In the genomic region with DNA sequence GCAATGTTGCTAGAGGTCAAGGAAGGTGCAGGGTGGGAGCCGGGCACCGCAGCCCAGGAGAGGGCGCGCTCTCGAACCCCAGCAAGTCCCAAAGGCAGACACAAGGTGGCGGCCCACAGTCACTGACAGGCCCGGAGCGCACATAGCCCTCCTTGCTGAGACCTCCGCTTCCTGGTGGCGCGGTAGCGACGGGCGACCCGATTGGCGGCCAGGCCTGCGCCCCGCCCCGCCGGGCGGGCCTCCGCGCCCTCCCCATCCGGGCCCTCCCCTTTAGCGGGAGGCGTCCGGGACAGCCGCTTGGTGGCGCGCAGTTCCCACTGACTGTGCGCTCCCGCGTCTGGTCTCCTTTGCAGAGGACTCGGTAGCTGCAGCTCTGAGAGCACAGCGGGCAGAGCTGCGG, we compare ENCODE assay signal across 8 mouse cellular contexts. TPM values are rescaled to one million over a fixed set of nuclear protein-coding genes. Genes with fewer than 3 reads are reported as not detected.
DNase-seq lines count a peak whose midpoint lies in the region; ATAC-seq lines count a peak whose summit lies in the region.

A gene (plus strand): TSS at position 340 of the 400 bp plus-strand sequence.

- peak within 1 kb of the TSS; percentile 54 for H3K4me2 ChIP-seq in embryonic facial prominence, embryonic 13.5 days
- peak within 1 kb of the TSS; percentile 63 for H3K4me2 ChIP-seq in heart, embryonic 13.5 days
- H3K4me2 ChIP-seq in kidney, embryonic 15.5 days: peak within 1 kb of the TSS; percentile 68
- H3K4me2 ChIP-seq in liver, embryonic 11.5 days: peak within 1 kb of the TSS; percentile 62
- peak within 1 kb of the TSS; percentile 42 for H3K4me2 ChIP-seq in neural tube, embryonic 11.5 days (ENCODE audit: low read depth)

- no peak; the same call in 1 of the 2 replicates for ATAC-seq in embryonic facial prominence, embryonic 13.5 days (ENCODE audit: insufficient number of reproducible peaks, insufficient read depth, low FRiP score, low TSS enrichment, low read depth)
- no peak for ATAC-seq in heart, embryonic 13.5 days (ENCODE audit: extremely low read depth, insufficient number of reproducible peaks, low FRiP score, low TSS enrichment)
- peak; percentile 92 for ATAC-seq in kidney, embryonic 15.5 days (replicated peaks; ENCODE audit: low FRiP score)
- peak; percentile 67 for ATAC-seq in liver, embryonic 11.5 days (replicated peaks; ENCODE audit: low FRiP score)
- peak; percentile 41 for ATAC-seq in neural tube, embryonic 11.5 days (ENCODE audit: insufficient read depth, low FRiP score, low TSS enrichment)
- ATAC-seq in megakaryocyte-erythroid progenitor cell, adult 5-6 weeks (replicated peaks; ENCODE audit: low FRiP score, low TSS enrichment, poor library complexity, severe bottlenecking): no peak

- peak; percentile 22 to 41 for DNase-seq in adrenal gland, adult 18-20 months (ENCODE audit: low spot score in 2 of 2)
- peak; percentile 57 for DNase-seq in liver, embryonic 11.5 days (ENCODE audit: low spot score)
- DNase-seq in neural tube, embryonic 11.5 days (ENCODE audit: low spot score): peak; percentile 72
- peak; percentile 42 for DNase-seq in urinary bladder, adult 2 months (ENCODE audit: low spot score)

- H3K4me1 ChIP-seq in embryonic facial prominence, embryonic 13.5 days: no peaks in the 10 kb centered on the region
- H3K4me1 ChIP-seq in heart, embryonic 13.5 days: no peaks in the 10 kb centered on the region
- no peaks in the 10 kb centered on the region for H3K4me1 ChIP-seq in kidney, embryonic 15.5 days
- H3K4me1 ChIP-seq in liver, embryonic 11.5 days (replicated peaks; ENCODE audit: control insufficient read depth, insufficient read depth, low read length): no peaks in the 10 kb centered on the region
- H3K4me1 ChIP-seq in neural tube, embryonic 11.5 days (ENCODE audit: control insufficient read depth, insufficient read depth, low read length): no peaks in the 10 kb centered on the region

- 2% methylated on average over 29 of the region's 36 CpGs for WGBS in embryonic facial prominence, embryonic 13.5 days
- WGBS in heart, embryonic 13.5 days: 3% methylated on average over 35 of the region's 36 CpGs
- 4% methylated on average over 35 of the region's 36 CpGs for WGBS in kidney, embryonic 15.5 days
- WGBS in liver, embryonic 11.5 days: 1% methylated on average over 31 of the region's 36 CpGs
- WGBS in neural tube, embryonic 11.5 days: under 1% methylated on average over 16 of the region's 36 CpGs

- H3K36me3 ChIP-seq in embryonic facial prominence, embryonic 13.5 days: no peaks in the 10 kb centered on the region
- no peaks in the 10 kb centered on the region for H3K36me3 ChIP-seq in heart, embryonic 13.5 days
- no peaks in the 10 kb centered on the region for H3K36me3 ChIP-seq in kidney, embryonic 15.5 days
- no peaks in the 10 kb centered on the region for H3K36me3 ChIP-seq in liver, embryonic 11.5 days (ENCODE audit: control insufficient read depth, insufficient read depth, low read length)
- no peaks in the 10 kb centered on the region for H3K36me3 ChIP-seq in neural tube, embryonic 11.5 days (ENCODE audit: control insufficient read depth, insufficient read depth, low read length)

- peak within 1 kb of the TSS; percentile 48 for H3K4me3 ChIP-seq in embryonic facial prominence, embryonic 13.5 days
- H3K4me3 ChIP-seq in heart, embryonic 13.5 days: peak within 1 kb of the TSS; percentile 52
- H3K4me3 ChIP-seq in kidney, embryonic 15.5 days (replicated peaks): peak within 1 kb of the TSS; percentile 57
- peak within 1 kb of the TSS; percentile 45 for H3K4me3 ChIP-seq in liver, embryonic 11.5 days (ENCODE audit: low read depth, low read length)
- H3K4me3 ChIP-seq in neural tube, embryonic 11.5 days (ENCODE audit: low read depth, low read length): peak within 1 kb of the TSS; percentile 41

- peaks cover 17% of the 10 kb centered on the region; the same call in 1 of the 2 replicates for H3K9me3 ChIP-seq in embryonic facial prominence, embryonic 13.5 days
- H3K9me3 ChIP-seq in heart, embryonic 13.5 days: peaks cover 22% of the 10 kb centered on the region
- peaks cover 6% of the 10 kb centered on the region; the same call in 1 of the 2 replicates for H3K9me3 ChIP-seq in kidney, embryonic 15.5 days (replicated peaks)
- H3K9me3 ChIP-seq in liver, embryonic 11.5 days (ENCODE audit: control insufficient read depth, low read length): no peaks in the 10 kb centered on the region
- no peaks in the 10 kb centered on the region for H3K9me3 ChIP-seq in neural tube, embryonic 11.5 days (ENCODE audit: control insufficient read depth, low read length)

- H3K27ac ChIP-seq in embryonic facial prominence, embryonic 13.5 days: no peak within 1 kb of the TSS
- H3K27ac ChIP-seq in heart, embryonic 13.5 days (replicated peaks): no peak within 1 kb of the TSS
- peak within 1 kb of the TSS; percentile 41; the same call in 1 of the 2 replicates for H3K27ac ChIP-seq in kidney, embryonic 15.5 days
- no peak within 1 kb of the TSS for H3K27ac ChIP-seq in liver, embryonic 11.5 days (ENCODE audit: low read depth, low read length)
- H3K27ac ChIP-seq in neural tube, embryonic 11.5 days (ENCODE audit: low read depth, low read length): no peak within 1 kb of the TSS

- peak within 1 kb of the TSS; percentile 69 for H3K9ac ChIP-seq in embryonic facial prominence, embryonic 13.5 days
- H3K9ac ChIP-seq in heart, embryonic 13.5 days: peak within 1 kb of the TSS; percentile 61
- peak within 1 kb of the TSS; percentile 55 for H3K9ac ChIP-seq in kidney, embryonic 15.5 days
- 0 out of 2 replicates have a peak within 1 kb of the TSS, but pooled peaks have one; percentile 44 for H3K9ac ChIP-seq in liver, embryonic 11.5 days (ENCODE audit: low read depth, low read length)
- peak within 1 kb of the TSS; percentile 50 for H3K9ac ChIP-seq in neural tube, embryonic 11.5 days (ENCODE audit: low read length)

- H3K27me3 ChIP-seq in embryonic facial prominence, embryonic 13.5 days: peaks cover 8% of the 10 kb centered on the region
- peaks cover 11% of the 10 kb centered on the region for H3K27me3 ChIP-seq in heart, embryonic 13.5 days (replicated peaks)
- no peaks in the 10 kb centered on the region for H3K27me3 ChIP-seq in kidney, embryonic 15.5 days
- H3K27me3 ChIP-seq in liver, embryonic 11.5 days (replicated peaks; ENCODE audit: control insufficient read depth, insufficient read depth, low read length): no peaks in the 10 kb centered on the region
- H3K27me3 ChIP-seq in neural tube, embryonic 11.5 days (ENCODE audit: control insufficient read depth, insufficient read depth, low read length): no peaks in the 10 kb centered on the region

RNA-seq across cellular contexts. Expression of the gene that starts here (rescaled TPM):
- total RNA-seq in adrenal gland, adult 18-20 months (2021): under 1 TPM; 0.48 to 0.76 TPM
- polyA plus RNA-seq in embryonic facial prominence, embryonic 13.5 days (2015; fragmentation: Nextera tagmentation; extraction: Ambion mirVana): 2.6 and 3.0 TPM in 2 replicates
- polyA plus RNA-seq in heart, embryonic 13.5 days (2015; fragmentation: Nextera tagmentation; extraction: Ambion mirVana): 0.53 and 0.73 TPM in 2 replicates
- polyA plus RNA-seq in kidney, embryonic 15.5 days (2015; fragmentation: Nextera tagmentation; extraction: Ambion mirVana): 3.6 and 3.9 TPM in 2 replicates
- 1.5 and 1.8 TPM in 2 replicates for polyA plus RNA-seq in liver, embryonic 11.5 days (2014; fragmentation: Nextera tagmentation; extraction: Ambion mirVana)
- polyA plus RNA-seq in neural tube, embryonic 11.5 days (2014; fragmentation: Nextera tagmentation; extraction: Ambion mirVana): 3.8 and 4.1 TPM in 2 replicates
- 0.80 TPM in 2 replicates for polyA plus RNA-seq in urinary bladder, adult 2 months (2012; rRNA removed)
- total RNA-seq in megakaryocyte-erythroid progenitor cell, adult 5-6 weeks (2014; fragmentation: Nextera tagmentation): not detected in 2 replicates
- total RNA-seq in megakaryocyte-erythroid progenitor cell, adult 5-6 weeks (2017): not detected in 2 replicates

Comparison
In these comparisons a context has a peak if more than half of its experiments do, and no peak if none do; other contexts are left out.
1. Peak in DNase-seq in adrenal gland, adult 18-20 months; RNA of the gene not detected or under 1 TPM.
2. Peak in DNase-seq in urinary bladder, adult 2 months; RNA of the gene not detected or under 1 TPM.
3. ATAC-seq: peak in kidney, embryonic 15.5 days (single experiment), liver, embryonic 11.5 days (single experiment) and neural tube, embryonic 11.5 days (single experiment); none in embryonic facial prominence, embryonic 13.5 days (single experiment), heart, embryonic 13.5 days (single experiment) and megakaryocyte-erythroid progenitor cell, adult 5-6 weeks (single experiment).
4. Peak in every context shown above with its lines, with median percentiles within 50 percentile points of each other: DNase-seq, H3K4me2 ChIP-seq, H3K4me3 ChIP-seq and H3K9ac ChIP-seq.